Mouse (Mus musculus) intestine, postnatal 0 days (tissue): ENCODE results near the gene Rab5if. TPM values are rescaled to one million over a fixed set of nuclear protein-coding genes. Genes with fewer than 3 reads are reported as not detected.
A peak's percentile ranks its signal among the peaks of the same experiment; 100 is the strongest.

ENCODE experiments used
- ATAC-seq: fragments of 200-750 bp; cut with Nextera tagmentation; 2 replicates; pipeline ENCODE4 v1.8.0; 2017; ENCODE audit warnings: mild to moderate bottlenecking, moderate TSS enrichment, moderate library complexity
- H3K27ac ChIP-seq: fragments of 300-500 bp; sonication (generic); 2 replicates; pipeline ENCODE4 v1.5.1; 2014; ENCODE audit warnings: mild to moderate bottlenecking, low read depth, low read length, moderate library complexity
- H3K27me3 ChIP-seq: fragments of 300-500 bp; sonication (generic); replicated peaks from 2 replicates; pipeline ENCODE4 v1.6.1; 2014; ENCODE audit warnings: low read length, mixed read lengths; ENCODE audit not compliant: control insufficient read depth, insufficient read depth
- H3K36me3 ChIP-seq: fragments of 300-500 bp; sonication (generic); 2 replicates; pipeline ENCODE4 v1.6.1; 2014; ENCODE audit warnings: mild to moderate bottlenecking, moderate library complexity; ENCODE audit not compliant: control insufficient read depth, insufficient read depth
- H3K4me1 ChIP-seq: fragments of 300-500 bp; sonication (generic); replicated peaks from 2 replicates; pipeline ENCODE4 v1.6.1; 2014; ENCODE audit warnings: antibody characterized with exemption, low read length, mixed read lengths; ENCODE audit not compliant: control insufficient read depth, insufficient read depth
- H3K4me2 ChIP-seq: fragments of 300-500 bp; sonication (generic); replicated peaks from 2 replicates; pipeline ENCODE4 v1.6.1; 2014; ENCODE audit warnings: low read depth, mild to moderate bottlenecking, moderate library complexity
- H3K4me3 ChIP-seq: fragments of 300-500 bp; sonication (generic); 2 replicates; pipeline ENCODE4 v1.5.1; 2014; ENCODE audit warnings: low read depth, low read length
- H3K9ac ChIP-seq: fragments of 300-500 bp; sonication (generic); 2 replicates; pipeline ENCODE4 v1.6.1; 2014; ENCODE audit warnings: mild to moderate bottlenecking, low read depth, low read length
- H3K9me3 ChIP-seq: fragments of 300-500 bp; sonication (generic); 2 replicates; pipeline ENCODE4 v1.6.1; 2016; ENCODE audit warnings: mixed run types; ENCODE audit not compliant: control insufficient read depth
- CTCF ChIP-seq: sonication (generic); IDR thresholded peaks from 2 replicates; pipeline ENCODE4 v1.5.1; 2016; ENCODE audit warnings: low read depth, mild to moderate bottlenecking, control low read depth, antibody characterized with exemption, moderate library complexity
- WGBS: fragments of 180-500 bp; shearing (Covaris S2); extraction: QIAGEN DNeasy Blood & Tissue Kit; methylation state at CpG from one replicate; pipeline ENCODE4 v1.1.7; 2014; 5-methylcytosine and 5-hydroxymethylcytosine counted together
- polyA plus RNA-seq: library from polyadenylated mRNA; unstranded; fragments of >200 nt; fragmentation: Nextera tagmentation; extraction: Ambion mirVana; gene quantifications from 2 replicates; pipeline ENCODE4 v1.2.1, GENCODE M21; 2015

Rab5if gene
- polyA plus RNA-seq, 1 experiment from 2014 or later, result 272 TPM

DNA sequence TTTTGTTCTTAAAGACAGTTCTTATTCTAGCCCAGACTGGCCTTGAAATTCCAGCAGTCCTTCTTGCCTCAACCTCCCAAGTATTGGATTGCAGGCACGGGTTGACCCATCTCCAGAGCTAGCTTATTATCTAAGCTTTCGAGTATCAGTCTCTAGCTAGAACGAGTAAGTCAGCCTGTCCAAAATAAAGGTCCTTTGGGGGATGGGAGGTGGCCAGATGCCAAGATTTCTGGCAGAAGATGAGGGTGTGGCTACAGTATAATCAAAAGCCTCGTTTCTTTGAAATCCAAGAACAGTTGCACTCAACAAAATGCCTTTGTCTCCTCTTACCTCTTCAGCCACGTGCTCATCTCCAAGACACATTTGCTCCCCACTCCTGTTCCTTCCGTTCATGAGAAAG, 7.6 kb downstream of the Rab5if start:
- H3K4me3 ChIP-seq, result no peak overlapping the region
- TF ChIP-seq CTCF, result no peak
- peak overlapping the region; percentile 50; the same call in 1 of the 2 replicates for H3K27ac ChIP-seq
- no peaks in the 10 kb centered on the region for H3K27me3 ChIP-seq
- 19% methylated on average over 6 of the region's 6 CpGs for WGBS
- H3K9ac ChIP-seq, result no peak overlapping the region
- no peak overlapping the region for H3K4me2 ChIP-seq
- peaks cover 5% of the 10 kb centered on the region; the same call in 1 of the 2 replicates for H3K4me1 ChIP-seq
- ATAC-seq, result no peak
- no peaks in the 10 kb centered on the region for H3K9me3 ChIP-seq
- peaks cover 60% of the 10 kb centered on the region for H3K36me3 ChIP-seq

DNA sequence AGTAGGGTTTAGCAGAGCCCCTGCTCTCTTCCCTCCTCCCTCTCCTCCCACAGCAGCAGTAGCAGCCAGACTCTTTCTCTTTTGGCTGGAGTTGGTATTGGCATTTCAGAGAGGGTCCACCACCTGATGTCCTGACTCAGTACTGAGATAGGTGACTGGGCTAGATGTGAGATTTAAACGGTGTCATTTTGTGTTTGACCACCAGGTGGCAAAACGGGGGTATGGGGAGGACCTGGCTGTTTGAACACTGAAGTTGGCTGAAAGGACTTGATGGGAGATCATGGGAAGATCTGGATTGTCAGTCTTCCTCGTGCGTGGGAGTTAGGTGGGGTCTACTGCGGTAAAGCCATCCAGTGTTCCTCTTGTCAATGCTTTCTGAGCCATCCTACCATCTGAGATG, 10.7 kb downstream of the Rab5if start:
- ATAC-seq, result no peak
- Histone ChIP-seq H3K4me1 (peaks cover 5% of the 10 kb centered on the region; the same call in 1 of the 2 replicates), H3K36me3 (peaks cover 45% of the 10 kb centered on the region), H3K27me3 (no peaks in the 10 kb centered on the region), H3K27ac (no peak overlapping the region), H3K4me3 (no peak overlapping the region), H3K4me2 (no peak overlapping the region), H3K9ac (no peak overlapping the region), H3K9me3 (no peaks in the 10 kb centered on the region)
- 29% methylated on average over 5 of the region's 5 CpGs for WGBS
- TF ChIP-seq CTCF, result peak; percentile 87

DNA sequence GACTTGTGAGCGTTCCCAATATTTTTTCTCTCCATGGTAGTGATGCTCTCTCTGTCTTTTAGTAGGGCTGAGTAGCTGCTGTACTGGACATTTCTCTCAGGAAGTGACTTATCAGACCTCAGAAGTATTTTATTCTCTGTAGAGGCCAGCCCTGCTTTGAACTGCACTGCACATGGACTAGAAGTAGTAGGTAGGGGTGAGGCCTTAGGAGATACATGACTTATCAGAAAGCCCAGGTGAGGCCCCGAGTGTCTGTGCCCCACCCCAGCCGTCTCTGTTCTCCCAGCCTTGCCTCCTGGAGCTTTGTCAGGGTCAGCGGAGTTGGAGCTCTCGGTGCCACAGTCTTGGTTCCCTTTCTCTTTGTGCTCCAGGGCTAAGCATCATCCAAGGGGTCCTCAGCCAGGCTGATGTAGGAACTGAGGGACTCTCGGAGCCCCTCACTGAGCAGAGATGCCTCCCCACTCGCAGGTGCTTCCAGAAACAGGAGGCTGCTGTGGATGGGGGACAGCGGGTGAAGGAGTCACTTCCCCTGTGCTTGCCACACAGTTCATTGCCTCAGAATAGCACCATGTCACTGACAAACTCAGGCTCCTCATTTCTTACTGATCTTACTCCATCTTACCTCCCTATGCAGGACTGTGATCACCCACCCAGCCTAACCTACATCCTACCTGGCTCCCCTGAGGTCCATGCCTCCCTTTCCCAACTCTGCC, 11.3 kb downstream of the Rab5if start:
- H3K4me1 ChIP-seq, result peaks cover 5% of the 10 kb centered on the region; the same call in 1 of the 2 replicates
- no peak for TF ChIP-seq CTCF
- H3K36me3 ChIP-seq, result peaks cover 45% of the 10 kb centered on the region
- no peak overlapping the region for H3K4me3 ChIP-seq
- H3K4me2 ChIP-seq, result no peak overlapping the region
- H3K27me3 ChIP-seq, result no peaks in the 10 kb centered on the region
- no peak for ATAC-seq
- H3K27ac ChIP-seq, result no peak overlapping the region
- WGBS, result 79% methylated on average over 8 of the region's 8 CpGs
- H3K9ac ChIP-seq, result no peak overlapping the region
- H3K9me3 ChIP-seq, result no peaks in the 10 kb centered on the region

DNA sequence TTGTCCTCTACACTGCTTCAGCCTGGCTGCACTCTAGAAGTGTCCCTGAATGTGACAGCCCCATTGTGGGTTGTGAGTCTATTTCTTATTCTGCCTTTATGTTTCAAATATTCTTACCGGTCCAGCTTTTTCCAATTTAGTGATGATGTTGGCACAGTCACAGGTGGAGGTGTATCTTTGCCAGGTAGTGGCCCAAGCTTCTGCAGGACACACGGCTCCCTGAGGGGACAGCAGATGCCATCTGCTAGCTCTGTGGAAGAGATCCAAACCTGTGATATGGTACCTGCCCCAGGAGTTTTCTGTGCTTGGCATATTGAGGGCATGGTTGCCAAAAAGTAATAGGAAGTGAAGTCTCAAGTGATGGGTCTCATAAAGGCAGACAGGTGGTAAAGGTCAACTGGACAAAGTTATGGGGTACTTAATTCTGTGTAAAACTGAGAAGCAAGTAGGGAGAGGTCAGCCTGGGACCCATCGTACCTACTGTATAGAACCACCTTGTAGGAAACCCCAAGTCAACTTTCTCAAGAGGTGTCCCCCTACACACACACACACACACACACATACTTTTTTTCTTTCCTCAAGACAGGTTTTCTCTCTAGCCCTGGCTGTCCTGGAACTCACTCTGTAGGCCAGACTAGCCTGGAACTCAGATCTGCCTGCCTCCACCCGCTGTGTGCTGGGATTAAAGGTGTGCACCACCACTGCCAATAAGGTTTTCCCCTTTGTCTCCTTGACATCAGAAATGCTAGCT, 12.0 kb downstream of the Rab5if start:
- Histone ChIP-seq H3K9me3 (no peaks in the 10 kb centered on the region), H3K4me1 (peaks cover 5% of the 10 kb centered on the region; the same call in 1 of the 2 replicates), H3K4me2 (no peak overlapping the region), H3K27me3 (no peaks in the 10 kb centered on the region), H3K27ac (no peak overlapping the region), H3K36me3 (peaks cover 43% of the 10 kb centered on the region), H3K9ac (no peak overlapping the region), H3K4me3 (no peak overlapping the region)
- no peak for ATAC-seq
- 93% methylated on average over 4 of the region's 4 CpGs for whole genome bisulfite sequencing
- TF ChIP-seq CTCF, result no peak

DNA sequence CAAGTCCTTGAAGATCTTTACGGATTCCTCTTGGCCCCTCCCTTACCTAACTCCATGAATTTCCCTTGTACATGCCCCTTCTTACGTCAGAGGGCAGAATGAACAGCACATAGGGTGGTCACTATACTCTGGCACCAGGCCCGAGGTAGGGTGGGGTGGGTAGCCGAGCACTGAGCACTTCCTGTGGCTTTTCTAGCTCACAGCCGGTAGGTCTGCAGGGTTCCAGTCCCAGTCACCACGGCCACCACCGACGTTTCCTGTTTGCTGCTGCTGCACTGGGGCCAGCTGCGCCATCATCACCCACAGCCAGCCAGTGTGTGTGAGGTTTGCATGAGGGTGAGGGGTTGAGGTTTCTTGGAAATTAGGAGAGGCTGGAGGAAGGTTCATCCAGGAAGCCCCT, 14.8 kb downstream of the Rab5if start:
- no peak overlapping the region for H3K4me2 ChIP-seq
- H3K36me3 ChIP-seq, result peaks cover 28% of the 10 kb centered on the region
- no peak for TF ChIP-seq CTCF
- H3K27me3 ChIP-seq, result no peaks in the 10 kb centered on the region
- no peak overlapping the region for H3K27ac ChIP-seq
- WGBS, result 56% methylated on average over 9 of the region's 9 CpGs
- H3K4me1 ChIP-seq, result no peaks in the 10 kb centered on the region
- ATAC-seq, result no peak
- H3K4me3 ChIP-seq, result no peak overlapping the region
- no peaks in the 10 kb centered on the region for H3K9me3 ChIP-seq
- H3K9ac ChIP-seq, result no peak overlapping the region

DNA sequence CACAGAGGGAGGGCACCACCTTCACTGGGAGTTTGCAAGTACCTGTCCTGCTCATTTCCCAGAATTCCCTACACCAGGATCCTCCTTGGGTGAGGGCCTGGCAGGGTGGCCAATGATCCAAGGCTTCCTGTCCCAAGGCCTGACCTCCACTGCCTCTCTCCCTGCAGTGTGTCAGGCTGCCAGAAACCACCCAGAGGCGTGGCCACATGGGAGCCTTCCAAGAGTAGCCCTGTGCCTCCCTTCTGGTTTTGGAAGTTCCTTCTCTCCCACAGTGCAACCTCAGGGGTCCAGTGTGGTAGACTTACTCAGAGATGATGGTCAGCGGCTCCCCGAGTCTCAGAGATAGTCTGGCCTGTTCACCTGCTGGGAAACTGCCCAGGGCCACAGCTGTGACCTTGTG, 16.6 kb downstream of the Rab5if start:
- Histone ChIP-seq H3K27me3 (no peaks in the 10 kb centered on the region), H3K27ac (no peak overlapping the region), H3K36me3 (peaks cover 12% of the 10 kb centered on the region), H3K4me1 (no peaks in the 10 kb centered on the region), H3K9ac (no peak overlapping the region), H3K4me2 (no peak overlapping the region), H3K9me3 (no peaks in the 10 kb centered on the region), H3K4me3 (no peak overlapping the region)
- TF ChIP-seq CTCF, result no peak
- ATAC-seq, result no peak
- WGBS, result 95% methylated on average over 3 of the region's 3 CpGs
